ENCODE assay signal across 11 mouse cellular contexts in genomic region chr11:94150519-94151470, GRCm38 (mm10).
A peak's percentile ranks its signal among the peaks of the same experiment; 100 is the strongest.
DNase-seq lines count a peak whose midpoint lies in the region; ATAC-seq and TF ChIP-seq lines count a peak whose summit lies in the region.
"Had no signal": no experiment of that assay in that cellular context is flagged by ENCODE, and none has a peak within 500 bp of the region (broad histone marks: within the 10 kb centered on the region; RNA-seq: fewer than 3 reads in every experiment).

No protein-coding gene starts in this region.

- ATAC-seq in liver, embryonic 13.5 days (ENCODE audit: low read depth): 0 out of 2 replicates have a peak, but pooled peaks have one; percentile 4
- no peak for ATAC-seq in liver, embryonic 12.5 days
- no peak for ATAC-seq in embryonic facial prominence, embryonic 11.5 days (replicated peaks; ENCODE audit: insufficient number of reproducible peaks, low FRiP score, low TSS enrichment, low read depth)
- 0 out of 2 replicates have a peak, but pooled peaks have one; percentile 16 for ATAC-seq in midbrain, embryonic 15.5 days (replicated peaks)

- no peaks in the 10 kb centered on the region for H3K9me3 ChIP-seq in heart, embryonic 10.5 days
- H3K9me3 ChIP-seq in liver, embryonic 13.5 days (replicated peaks): no peaks in the 10 kb centered on the region
- H3K9me3 ChIP-seq in liver, embryonic 12.5 days (replicated peaks): no peaks in the 10 kb centered on the region
- no peaks in the 10 kb centered on the region for H3K9me3 ChIP-seq in embryonic facial prominence, embryonic 11.5 days (replicated peaks; ENCODE audit: control insufficient read depth, low read length)
- H3K9me3 ChIP-seq in midbrain, embryonic 15.5 days: no peaks in the 10 kb centered on the region

- H3K4me2 ChIP-seq in liver, embryonic 13.5 days: no peak overlapping the region
- H3K4me2 ChIP-seq in liver, embryonic 12.5 days: no peak overlapping the region
- no peak overlapping the region for H3K4me2 ChIP-seq in embryonic facial prominence, embryonic 11.5 days (ENCODE audit: low read depth, low read length)
- H3K4me2 ChIP-seq in midbrain, embryonic 15.5 days: no peak overlapping the region

- no peak for TF ChIP-seq CTCF in heart, adult 2 months (IDR thresholded peaks at IDR 0.05)

- WGBS in heart, embryonic 10.5 days: 28% methylated on average over 25 of the region's 25 CpGs
- WGBS in heart, adult 2 months: 59% methylated on average over 25 of the region's 25 CpGs
- 43% methylated on average over 25 of the region's 25 CpGs for WGBS in liver, embryonic 13.5 days (ENCODE audit: insufficient replicate concordance)
- 34% methylated on average over 25 of the region's 25 CpGs for WGBS in liver, embryonic 12.5 days (ENCODE audit: insufficient replicate concordance)
- WGBS in embryonic facial prominence, embryonic 11.5 days: 27% methylated on average over 25 of the region's 25 CpGs
- 35% methylated on average over 25 of the region's 25 CpGs for WGBS in midbrain, embryonic 15.5 days

- H3K79me2 ChIP-seq in heart, adult 2 months (replicated peaks; ENCODE audit: control insufficient read depth, insufficient read depth, low read length): no peaks in the 10 kb centered on the region

- intact Hi-C loops in heart, adult 2 months (cut with DNase I): no loop called here

- peak overlapping the region; percentile 28 for H3K4me3 ChIP-seq in heart, embryonic 10.5 days
- H3K4me3 ChIP-seq in heart, adult 2 months: no peak overlapping the region
- H3K4me3 ChIP-seq in liver, embryonic 13.5 days (replicated peaks): no peak overlapping the region
- H3K4me3 ChIP-seq in liver, embryonic 12.5 days: no peak overlapping the region
- no peak overlapping the region for H3K4me3 ChIP-seq in embryonic facial prominence, embryonic 11.5 days (ENCODE audit: low read depth, low read length)
- no peak overlapping the region for H3K4me3 ChIP-seq in midbrain, embryonic 15.5 days

- peaks cover 38% of the 10 kb centered on the region for H3K27me3 ChIP-seq in heart, embryonic 10.5 days (ENCODE audit: insufficient read depth, poor library complexity, severe bottlenecking)
- H3K27me3 ChIP-seq in heart, adult 2 months (ENCODE audit: control insufficient read depth, insufficient read depth, low read length): no peaks in the 10 kb centered on the region
- H3K27me3 ChIP-seq in liver, embryonic 13.5 days: peaks cover 60% of the 10 kb centered on the region
- H3K27me3 ChIP-seq in liver, embryonic 12.5 days (replicated peaks): peaks cover 70% of the 10 kb centered on the region
- peaks cover 9% of the 10 kb centered on the region for H3K27me3 ChIP-seq in embryonic facial prominence, embryonic 11.5 days (ENCODE audit: control insufficient read depth, insufficient read depth, low read length)
- no peaks in the 10 kb centered on the region for H3K27me3 ChIP-seq in midbrain, embryonic 15.5 days (replicated peaks)
- H3K27me3 ChIP-seq: CH12.LX had no signal

- H3K4me1 ChIP-seq in heart, embryonic 10.5 days: peaks cover 24% of the 10 kb centered on the region
- peaks cover 2% of the 10 kb centered on the region; the same call in 1 of the 2 replicates for H3K4me1 ChIP-seq in heart, adult 2 months (ENCODE audit: control insufficient read depth, insufficient read depth, low read length)
- H3K4me1 ChIP-seq in liver, embryonic 13.5 days (replicated peaks): peaks cover 12% of the 10 kb centered on the region
- H3K4me1 ChIP-seq in liver, embryonic 12.5 days: 0 out of 2 replicates have a peak, but pooled peaks cover 11% of the 10 kb centered on the region
- H3K4me1 ChIP-seq in embryonic facial prominence, embryonic 11.5 days (ENCODE audit: control insufficient read depth, insufficient read depth, low read length): no peaks in the 10 kb centered on the region; the same call in 1 of the 2 replicates
- peaks cover 26% of the 10 kb centered on the region for H3K4me1 ChIP-seq in midbrain, embryonic 15.5 days

- H3K36me3 ChIP-seq in heart, embryonic 10.5 days: no peaks in the 10 kb centered on the region
- no peaks in the 10 kb centered on the region for H3K36me3 ChIP-seq in heart, adult 2 months (ENCODE audit: control insufficient read depth, insufficient read depth, low read length)
- H3K36me3 ChIP-seq in liver, embryonic 13.5 days: no peaks in the 10 kb centered on the region
- H3K36me3 ChIP-seq in liver, embryonic 12.5 days: no peaks in the 10 kb centered on the region
- H3K36me3 ChIP-seq in embryonic facial prominence, embryonic 11.5 days (replicated peaks; ENCODE audit: control insufficient read depth, insufficient read depth, low read depth, low read length): no peaks in the 10 kb centered on the region
- H3K36me3 ChIP-seq in midbrain, embryonic 15.5 days (replicated peaks): no peaks in the 10 kb centered on the region

- H3K9ac ChIP-seq in heart, adult 2 months (ENCODE audit: low read depth, low read length): no peak overlapping the region
- H3K9ac ChIP-seq in liver, embryonic 13.5 days: no peak overlapping the region
- no peak overlapping the region for H3K9ac ChIP-seq in liver, embryonic 12.5 days
- peak overlapping the region; percentile 18; the same call in 1 of the 2 replicates for H3K9ac ChIP-seq in embryonic facial prominence, embryonic 11.5 days (replicated peaks; ENCODE audit: low read length)
- no peak overlapping the region for H3K9ac ChIP-seq in midbrain, embryonic 15.5 days

- peak overlapping the region; percentile 19; the same call in 1 of the 2 replicates for H3K27ac ChIP-seq in heart, embryonic 10.5 days
- H3K27ac ChIP-seq in heart, adult 2 months: no peak overlapping the region
- no peak overlapping the region for H3K27ac ChIP-seq in liver, embryonic 13.5 days
- no peak overlapping the region for H3K27ac ChIP-seq in liver, embryonic 12.5 days
- H3K27ac ChIP-seq in embryonic facial prominence, embryonic 11.5 days (replicated peaks; ENCODE audit: low read depth, low read length): no peak overlapping the region
- H3K27ac ChIP-seq in midbrain, embryonic 15.5 days: peak overlapping the region; percentile 89; the same call in 1 of the 2 replicates

- no peak for TF ChIP-seq POLR2A in heart, adult 2 months (IDR thresholded peaks at IDR 0.05; ENCODE audit: insufficient read depth, low read depth, low read length)

- TF ChIP-seq EP300 in heart, adult 2 months (IDR thresholded peaks at IDR 0.05; ENCODE audit: insufficient read depth, low read depth, low read length): no peak

- no peak for DNase-seq in heart, embryonic 10.5 days (ENCODE audit: low spot score)
- DNase-seq in heart, adult 2 months: no peak
- no peak for DNase-seq in liver, embryonic 13.5 days
- DNase-seq in embryonic facial prominence, embryonic 11.5 days (ENCODE audit: low spot score): no peak
- DNase-seq in embryo, embryonic 11 days: no peak
- DNase-seq in layer of hippocampus, adult 9-10 months (ENCODE audit: low spot score): no peak
- DNase-seq: liver; lung, postnatal 4 days had no signal

Comparison
In these comparisons a context has a peak if more than half of its experiments do, and no peak if none do; other contexts are left out.
1. H3K27ac ChIP-seq: peak in heart, embryonic 10.5 days (single experiment) and midbrain, embryonic 15.5 days (single experiment); none in heart, adult 2 months (single experiment), liver, embryonic 13.5 days (single experiment), liver, embryonic 12.5 days (single experiment) and embryonic facial prominence, embryonic 11.5 days (single experiment).
2. ATAC-seq: peak in liver, embryonic 13.5 days (single experiment) and midbrain, embryonic 15.5 days (single experiment); none in liver, embryonic 12.5 days (single experiment) and embryonic facial prominence, embryonic 11.5 days (single experiment).